14 mouse cellular contexts compared by ENCODE assay signal in the genomic region with DNA sequence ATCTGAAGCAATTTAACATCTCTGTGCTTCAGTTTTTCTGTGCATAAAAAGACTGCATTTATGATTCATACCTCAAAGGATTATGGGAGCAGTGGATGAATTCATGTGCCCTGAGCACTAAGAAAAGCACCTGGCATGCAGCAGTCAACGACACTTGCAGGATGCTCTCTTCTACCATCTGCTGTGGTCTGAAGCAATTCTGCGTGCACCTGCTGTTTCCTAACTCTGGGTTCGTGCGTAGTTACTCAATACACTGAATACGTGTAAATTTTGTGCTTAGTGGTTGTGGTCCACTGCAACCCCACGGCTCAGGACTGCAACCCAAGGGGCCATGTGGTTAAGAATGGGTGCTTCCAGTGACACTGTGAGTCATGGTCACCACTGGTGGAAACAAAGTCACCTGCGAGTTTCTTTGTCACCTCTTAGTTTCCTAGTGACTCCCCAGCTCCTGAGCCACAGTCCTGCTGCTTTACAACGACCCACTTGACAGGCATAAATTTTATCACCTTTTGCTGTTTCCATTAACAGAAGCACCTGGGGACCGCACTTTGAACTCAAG.
"Had no signal": no experiment of that assay in that cellular context is flagged by ENCODE, and none has a peak within 500 bp of the region (broad histone marks: within the 10 kb centered on the region; RNA-seq: fewer than 3 reads in every experiment).

No protein-coding gene starts in this region.

- H3K36me3 ChIP-seq: liver, embryonic 15.5 days; midbrain, embryonic 15.5 days; neural tube, embryonic 13.5 days had no signal

- ATAC-seq: lung, postnatal 0 days; midbrain, embryonic 15.5 days had no signal

- DNase-seq: kidney, adult 11 months; kidney, adult 9 months; kidney, postnatal 36 days; left cerebral cortex, postnatal 4 days; lung, adult 2 months; lung, postnatal 36 days; thymus, postnatal 25 days had no signal

- H3K27me3 ChIP-seq: liver, embryonic 15.5 days; megakaryocyte, embryonic 14.5 days; midbrain, embryonic 15.5 days; neural tube, embryonic 13.5 days had no signal

- H3K9ac ChIP-seq: liver, embryonic 15.5 days; midbrain, embryonic 15.5 days; neural tube, embryonic 13.5 days had no signal

- H3K4me1 ChIP-seq: liver, embryonic 15.5 days; megakaryocyte, embryonic 14.5 days; midbrain, embryonic 15.5 days; neural tube, embryonic 13.5 days had no signal

- H3K27ac ChIP-seq: kidney, postnatal 0 days; liver, embryonic 15.5 days; midbrain, embryonic 15.5 days; neural tube, embryonic 13.5 days; stomach, postnatal 0 days had no signal

- H3K4me3 ChIP-seq: liver, embryonic 15.5 days; megakaryocyte, embryonic 14.5 days; midbrain, embryonic 15.5 days; neural tube, embryonic 13.5 days had no signal
